Mouse (Mus musculus) kidney, adult 2 months (tissue): Measurements from ENCODE around the gene Zmiz1.

Experiments
- CTCF ChIP-seq: fragments of 200-500 bp; conservative IDR thresholded peaks from 2 replicates; pipeline ENCODE4 v1.5.1; 2011; ENCODE audit warnings: low read depth, mild to moderate bottlenecking, control low read depth, low read length, moderate library complexity, mixed read lengths; ENCODE audit not compliant: insufficient read depth, insufficient read length
- POLR2A ChIP-seq: fragments of 200-500 bp; IDR thresholded peaks from one replicate; pipeline ENCODE4 v1.6.1; 2011; ENCODE audit warnings: low read depth, low read length, control low read depth

- no peak for TF ChIP-seq POLR2A
- no peak for TF ChIP-seq CTCF
These were observed 91.2 kb downstream of the Zmiz1 start for GRCm38 (mm10) chr14:25549871-25550840.
